Mouse (Mus musculus) ES-Bruce4 (cell line): ENCODE measurements around the gene Cers1.

Experiments used
- CTCF ChIP-seq: IDR thresholded peaks from one replicate; pipeline ENCODE4 v1.8.1; 2011; ENCODE audit warnings: low read depth, low read length
- EP300 ChIP-seq: IDR thresholded peaks from 2 replicates; pipeline ENCODE4 v1.6.1; 2011; ENCODE audit warnings: low read depth, low read length; ENCODE audit not compliant: insufficient read depth

- TF ChIP-seq CTCF, result no peak
- no peak for TF ChIP-seq EP300
These were observed 51.0 kb downstream of the Cers1 start for GRCm38 (mm10) chr8:70366588-70366987.
